ENCODE assay signal across 20 mouse cellular contexts in the genomic region with DNA sequence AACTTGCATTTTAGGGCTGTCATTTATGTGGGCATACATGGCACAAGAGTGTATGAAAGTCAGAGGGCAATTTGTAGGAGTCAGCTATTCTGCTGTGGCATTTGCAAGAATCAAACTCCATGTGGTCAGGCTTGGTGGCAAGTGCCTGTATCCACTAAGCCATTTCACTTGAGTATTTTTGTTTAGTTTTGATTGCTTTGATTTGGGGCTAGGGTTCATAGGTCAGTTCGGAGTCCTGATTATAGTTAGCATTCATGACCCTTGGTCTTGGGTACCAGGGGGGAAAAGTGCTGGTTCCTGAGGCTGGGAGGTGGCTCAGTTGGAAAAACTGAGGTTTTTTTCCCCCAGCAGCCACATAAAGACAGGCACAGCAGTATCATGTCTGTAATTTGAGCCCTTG. TPM values are rescaled to one million over a fixed set of nuclear protein-coding genes. Genes with fewer than 3 reads are reported as not detected.
DNase-seq lines count a peak whose midpoint lies in the region; ATAC-seq and TF ChIP-seq lines count a peak whose summit lies in the region.
"Had no signal": no experiment of that assay in that cellular context is flagged by ENCODE, and none has a peak within 500 bp of the region (broad histone marks: within the 10 kb centered on the region; RNA-seq: fewer than 3 reads in every experiment).

No protein-coding gene starts in this region.

- ATAC-seq in heart, embryonic 13.5 days (ENCODE audit: extremely low read depth, insufficient number of reproducible peaks, low FRiP score, low TSS enrichment): no peak
- ATAC-seq in heart, embryonic 12.5 days (ENCODE audit: insufficient number of reproducible peaks, low FRiP score): no peak
- ATAC-seq in neural tube, embryonic 13.5 days (ENCODE audit: low read depth): no peak
- no peak for ATAC-seq in intestine, postnatal 0 days
- ATAC-seq in lung, postnatal 0 days: no peak
- ATAC-seq: hindbrain, postnatal 0 days had no signal

- no peak overlapping the region for H3K4me3 ChIP-seq in heart, embryonic 13.5 days
- no peak overlapping the region for H3K4me3 ChIP-seq in heart, embryonic 12.5 days
- H3K4me3 ChIP-seq in neural tube, embryonic 13.5 days: no peak overlapping the region
- H3K4me3 ChIP-seq in intestine, postnatal 0 days (ENCODE audit: low read depth, low read length): no peak overlapping the region
- no peak overlapping the region for H3K4me3 ChIP-seq in lung, postnatal 0 days (ENCODE audit: low read depth, low read length)
- H3K4me3 ChIP-seq: megakaryocyte, embryonic 14.5 days had no signal

- H3K36me3 ChIP-seq in heart, embryonic 13.5 days: peaks cover 34% of the 10 kb centered on the region
- peaks cover 32% of the 10 kb centered on the region for H3K36me3 ChIP-seq in heart, embryonic 12.5 days
- H3K36me3 ChIP-seq in neural tube, embryonic 13.5 days: peaks cover 32% of the 10 kb centered on the region
- peaks cover 28% of the 10 kb centered on the region for H3K36me3 ChIP-seq in intestine, postnatal 0 days (ENCODE audit: control insufficient read depth, insufficient read depth)
- H3K36me3 ChIP-seq in lung, postnatal 0 days (ENCODE audit: insufficient read depth, low read length): peaks cover 10% of the 10 kb centered on the region; the same call in 1 of the 2 replicates

- no peak for TF ChIP-seq CTCF in intestine, postnatal 0 days (IDR thresholded peaks at IDR 0.05; ENCODE audit: low read depth)
- no peak for TF ChIP-seq CTCF in lung, postnatal 0 days (IDR thresholded peaks at IDR 0.05)

- H3K27ac ChIP-seq in heart, embryonic 13.5 days (replicated peaks): no peak overlapping the region
- no peak overlapping the region for H3K27ac ChIP-seq in heart, embryonic 12.5 days (ENCODE audit: poor library complexity, severe bottlenecking)
- no peak overlapping the region for H3K27ac ChIP-seq in neural tube, embryonic 13.5 days (replicated peaks)
- H3K27ac ChIP-seq in intestine, postnatal 0 days (ENCODE audit: low read depth, low read length): 0 out of 2 replicates have a peak overlapping the region, but pooled peaks have one; percentile 41
- H3K27ac ChIP-seq in lung, postnatal 0 days (ENCODE audit: low read length): no peak overlapping the region
- H3K27ac ChIP-seq: forebrain, embryonic 10.5 days; hindbrain, postnatal 0 days; kidney, embryonic 15.5 days; liver, embryonic 15.5 days; stomach, postnatal 0 days had no signal

- 92% methylated on average over 1 of the region's 1 CpGs for WGBS in heart, embryonic 13.5 days
- WGBS in heart, embryonic 12.5 days: 86% methylated on average over 1 of the region's 1 CpGs
- 91% methylated on average over 1 of the region's 1 CpGs for WGBS in neural tube, embryonic 13.5 days
- 76% methylated on average over 1 of the region's 1 CpGs for WGBS in intestine, postnatal 0 days
- WGBS in lung, postnatal 0 days: 87% methylated on average over 1 of the region's 1 CpGs

- peaks cover 57% of the 10 kb centered on the region for H3K4me1 ChIP-seq in heart, embryonic 13.5 days
- peaks cover 26% of the 10 kb centered on the region for H3K4me1 ChIP-seq in heart, embryonic 12.5 days (replicated peaks)
- peaks cover 53% of the 10 kb centered on the region for H3K4me1 ChIP-seq in neural tube, embryonic 13.5 days (replicated peaks)
- H3K4me1 ChIP-seq in intestine, postnatal 0 days (replicated peaks; ENCODE audit: control insufficient read depth, insufficient read depth, low read length): 0 out of 2 replicates have a peak, but pooled peaks cover 8% of the 10 kb centered on the region
- H3K4me1 ChIP-seq in lung, postnatal 0 days (ENCODE audit: insufficient read depth, low read depth, low read length): peaks cover 9% of the 10 kb centered on the region

- H3K4me2 ChIP-seq in heart, embryonic 13.5 days: no peak overlapping the region
- H3K4me2 ChIP-seq in heart, embryonic 12.5 days: no peak overlapping the region
- H3K4me2 ChIP-seq in neural tube, embryonic 13.5 days: no peak overlapping the region
- H3K4me2 ChIP-seq in intestine, postnatal 0 days (replicated peaks; ENCODE audit: low read depth): no peak overlapping the region
- H3K4me2 ChIP-seq in lung, postnatal 0 days (replicated peaks; ENCODE audit: low read depth, low read length): no peak overlapping the region
- H3K4me2 ChIP-seq: kidney, embryonic 15.5 days had no signal

- TF ChIP-seq EP300 in lung, postnatal 0 days (IDR thresholded peaks at IDR 0.05): no peak

- no peaks in the 10 kb centered on the region for H3K27me3 ChIP-seq in heart, embryonic 13.5 days (replicated peaks)
- H3K27me3 ChIP-seq in heart, embryonic 12.5 days (replicated peaks): no peaks in the 10 kb centered on the region
- no peaks in the 10 kb centered on the region for H3K27me3 ChIP-seq in neural tube, embryonic 13.5 days
- no peaks in the 10 kb centered on the region for H3K27me3 ChIP-seq in intestine, postnatal 0 days (replicated peaks; ENCODE audit: control insufficient read depth, insufficient read depth, low read length)
- no peaks in the 10 kb centered on the region for H3K27me3 ChIP-seq in lung, postnatal 0 days (replicated peaks; ENCODE audit: insufficient read depth, low read length)
- H3K27me3 ChIP-seq: kidney, embryonic 15.5 days; liver, embryonic 15.5 days; megakaryocyte, embryonic 14.5 days had no signal

- H3K9me3 ChIP-seq in heart, embryonic 13.5 days: no peaks in the 10 kb centered on the region
- no peaks in the 10 kb centered on the region for H3K9me3 ChIP-seq in heart, embryonic 12.5 days (replicated peaks)
- no peaks in the 10 kb centered on the region for H3K9me3 ChIP-seq in neural tube, embryonic 13.5 days
- H3K9me3 ChIP-seq in intestine, postnatal 0 days (ENCODE audit: control insufficient read depth): no peaks in the 10 kb centered on the region
- no peaks in the 10 kb centered on the region for H3K9me3 ChIP-seq in lung, postnatal 0 days (ENCODE audit: low read length)
- H3K9me3 ChIP-seq: forebrain, embryonic 10.5 days; kidney, embryonic 15.5 days; liver, embryonic 15.5 days; megakaryocyte, embryonic 14.5 days had no signal

- 0 out of 2 replicates have a peak overlapping the region, but pooled peaks have one; percentile 70 for H3K9ac ChIP-seq in heart, embryonic 13.5 days
- no peak overlapping the region for H3K9ac ChIP-seq in heart, embryonic 12.5 days
- 0 out of 2 replicates have a peak overlapping the region, but pooled peaks have one; percentile 19 for H3K9ac ChIP-seq in neural tube, embryonic 13.5 days
- no peak overlapping the region for H3K9ac ChIP-seq in intestine, postnatal 0 days (ENCODE audit: low read depth, low read length)
- H3K9ac ChIP-seq in lung, postnatal 0 days (replicated peaks; ENCODE audit: low read depth): no peak overlapping the region
- H3K9ac ChIP-seq: kidney, embryonic 15.5 days; liver, embryonic 15.5 days had no signal

- no peak for DNase-seq in neural tube, embryonic 10.5 days (ENCODE audit: extremely low spot score, low spot score)
- DNase-seq in layer of hippocampus, postnatal 10 days (ENCODE audit: low spot score in 2 of 2): no peak
- no peak for DNase-seq in lung, postnatal 0 days (ENCODE audit: low spot score)
- DNase-seq: adrenal gland, postnatal 25 days; cerebellum, adult 11 months; cerebellum, postnatal 10 days; heart, adult 11 months; layer of hippocampus, postnatal 36 days; lung, postnatal 14 days; retina, postnatal 1 day had no signal

RNA-seq across cellular contexts. Expression of a gene that starts 2.9 kb away (rescaled TPM):
- polyA plus RNA-seq in heart, embryonic 13.5 days (2015; fragmentation: Nextera tagmentation; extraction: Ambion mirVana): 2.2 and 3.5 TPM in 2 replicates
- 2.0 and 3.2 TPM in 2 replicates for polyA plus RNA-seq in heart, embryonic 12.5 days (2016; fragmentation: Nextera tagmentation; extraction: Ambion mirVana)
- polyA plus RNA-seq in neural tube, embryonic 13.5 days (2015; fragmentation: Nextera tagmentation; extraction: Ambion mirVana): 2.0 and 3.7 TPM in 2 replicates
- 0.72 and 0.99 TPM in 2 replicates for polyA plus RNA-seq in intestine, postnatal 0 days (2015; fragmentation: Nextera tagmentation; extraction: Ambion mirVana)
- 10 to 100 TPM; 16.0 to 18.4 TPM for total RNA-seq in layer of hippocampus, postnatal 10 days (2021)
- 1.1 TPM in 2 replicates for polyA plus RNA-seq in lung, postnatal 0 days (2015; fragmentation: Nextera tagmentation; extraction: Ambion mirVana)

RNA-seq across cellular contexts. Expression of a gene that starts 3.2 kb away (rescaled TPM):
- polyA plus RNA-seq in heart, embryonic 13.5 days (2015; fragmentation: Nextera tagmentation; extraction: Ambion mirVana): 652 and 689 TPM in 2 replicates
- 660 and 669 TPM in 2 replicates for polyA plus RNA-seq in heart, embryonic 12.5 days (2016; fragmentation: Nextera tagmentation; extraction: Ambion mirVana)
- polyA plus RNA-seq in neural tube, embryonic 13.5 days (2015; fragmentation: Nextera tagmentation; extraction: Ambion mirVana): 600 and 645 TPM in 2 replicates
- 613 and 645 TPM in 2 replicates for polyA plus RNA-seq in intestine, postnatal 0 days (2015; fragmentation: Nextera tagmentation; extraction: Ambion mirVana)
- total RNA-seq in layer of hippocampus, postnatal 10 days (2021): 100 to 1,000 TPM; 278 to 280 TPM
- polyA plus RNA-seq in lung, postnatal 0 days (2015; fragmentation: Nextera tagmentation; extraction: Ambion mirVana): 641 and 670 TPM in 2 replicates

RNA-seq across cellular contexts. Expression of a gene that starts 3.5 kb away (rescaled TPM):
- polyA plus RNA-seq in heart, embryonic 13.5 days (2015; fragmentation: Nextera tagmentation; extraction: Ambion mirVana): 1.6 and 1.7 TPM in 2 replicates
- 1.7 and 1.9 TPM in 2 replicates for polyA plus RNA-seq in heart, embryonic 12.5 days (2016; fragmentation: Nextera tagmentation; extraction: Ambion mirVana)
- 4.1 and 5.5 TPM in 2 replicates for polyA plus RNA-seq in neural tube, embryonic 13.5 days (2015; fragmentation: Nextera tagmentation; extraction: Ambion mirVana)
- 2.1 and 2.4 TPM in 2 replicates for polyA plus RNA-seq in intestine, postnatal 0 days (2015; fragmentation: Nextera tagmentation; extraction: Ambion mirVana)
- 1 to 10 TPM; 4.6 to 7.1 TPM for total RNA-seq in layer of hippocampus, postnatal 10 days (2021)
- 6.0 and 7.6 TPM in 2 replicates for polyA plus RNA-seq in lung, postnatal 0 days (2015; fragmentation: Nextera tagmentation; extraction: Ambion mirVana)

Comparison
In these comparisons a context has a peak if more than half of its experiments do, and no peak if none do; other contexts are left out.
1. H3K9ac ChIP-seq: peak in heart, embryonic 13.5 days (single experiment) and neural tube, embryonic 13.5 days (single experiment); none in heart, embryonic 12.5 days (single experiment), intestine, postnatal 0 days (single experiment) and lung, postnatal 0 days (single experiment).